Mouse (Mus musculus): ENCODE results near the gene Tmem14c. TPM values are rescaled to one million over a fixed set of nuclear protein-coding genes. Genes with fewer than 3 reads are reported as not detected.

Gene Tmem14c
- total and polyA plus RNA-seq, 2 experiments, result 149 to 201 TPM

- peaks cover 39% of the 10 kb centered on the region for H3K36me3 ChIP-seq (ENCODE audit: control insufficient read depth, insufficient read depth, low read length)
- no peaks in the 10 kb centered on the region for H3K27me3 ChIP-seq (ENCODE audit: control insufficient read depth, insufficient read depth, low read length)
- DNase-seq (ENCODE audit: extremely low read depth, low read depth, low spot score), result no peak
- no peak overlapping the region for H3K9ac ChIP-seq (ENCODE audit: low read depth, low read length)
- no peak for TF ChIP-seq CTCF (IDR thresholded peaks at IDR 0.05; ENCODE audit: low read depth, low read length)
- TF ChIP-seq POLR2A (IDR thresholded peaks at IDR 0.05; ENCODE audit: extremely low read depth, insufficient read depth, low read length), result no peak
- H3K4me3 ChIP-seq (ENCODE audit: insufficient read depth, low read depth, low read length), result no peak overlapping the region
- H3K4me1 ChIP-seq (ENCODE audit: control insufficient read depth, insufficient read depth, low read length), result peaks cover 10% of the 10 kb centered on the region
- WGBS, result 85% methylated on average over 7 of the region's 7 CpGs
- H3K27ac ChIP-seq (replicated peaks; ENCODE audit: insufficient read depth, low read depth, low read length), result no peak overlapping the region
- peaks cover 6% of the 10 kb centered on the region; the same call in 1 of the 2 replicates for H3K79me2 ChIP-seq (ENCODE audit: control insufficient read depth, insufficient read depth, low read length)
Observed at GRCm38 (mm10) chr13:41020494-41020893, 4.4 kb downstream of the Tmem14c start.

GRCm38 (mm10) chr13:41021607-41022006 is 5.5 kb downstream of the Tmem14c start:
- Histone ChIP-seq H3K79me2 (ENCODE audit: control insufficient read depth, insufficient read depth, low read length) (peaks cover 6% of the 10 kb centered on the region; the same call in 1 of the 2 replicates), H3K4me3 (ENCODE audit: insufficient read depth, low read depth, low read length) (no peak overlapping the region), H3K27ac (replicated peaks; ENCODE audit: insufficient read depth, low read depth, low read length) (no peak overlapping the region), H3K9ac (ENCODE audit: low read depth, low read length) (no peak overlapping the region), H3K27me3 (ENCODE audit: control insufficient read depth, insufficient read depth, low read length) (no peaks in the 10 kb centered on the region), H3K36me3 (ENCODE audit: control insufficient read depth, insufficient read depth, low read length) (peaks cover 39% of the 10 kb centered on the region), H3K4me1 (ENCODE audit: control insufficient read depth, insufficient read depth, low read length) (peaks cover 9% of the 10 kb centered on the region)
- WGBS, result 73% methylated on average over 6 of the region's 6 CpGs
- TF ChIP-seq CTCF (IDR thresholded peaks at IDR 0.05; ENCODE audit: low read depth, low read length) (no peak), POLR2A (IDR thresholded peaks at IDR 0.05; ENCODE audit: extremely low read depth, insufficient read depth, low read length) (no peak)
- no peak for DNase-seq (ENCODE audit: extremely low read depth, low read depth, low spot score)

- Histone ChIP-seq H3K27me3 (ENCODE audit: control insufficient read depth, insufficient read depth, low read length) (no peaks in the 10 kb centered on the region), H3K79me2 (ENCODE audit: control insufficient read depth, insufficient read depth, low read length) (peaks cover 6% of the 10 kb centered on the region; the same call in 1 of the 2 replicates), H3K9ac (ENCODE audit: low read depth, low read length) (no peak overlapping the region), H3K36me3 (ENCODE audit: control insufficient read depth, insufficient read depth, low read length) (peaks cover 39% of the 10 kb centered on the region), H3K4me1 (ENCODE audit: control insufficient read depth, insufficient read depth, low read length) (peaks cover 7% of the 10 kb centered on the region), H3K4me3 (ENCODE audit: insufficient read depth, low read depth, low read length) (no peak overlapping the region), H3K27ac (replicated peaks; ENCODE audit: insufficient read depth, low read depth, low read length) (no peak overlapping the region)
- no peak for DNase-seq (ENCODE audit: extremely low read depth, low read depth, low spot score)
- WGBS, result 86% methylated on average over 13 of the region's 13 CpGs
- no peak for TF ChIP-seq POLR2A (IDR thresholded peaks at IDR 0.05; ENCODE audit: extremely low read depth, insufficient read depth, low read length)
- TF ChIP-seq CTCF (IDR thresholded peaks at IDR 0.05; ENCODE audit: low read depth, low read length), result no peak
Observed at GRCm38 (mm10) chr13:41022099-41022498, 6.0 kb downstream of the Tmem14c start.

DNA sequence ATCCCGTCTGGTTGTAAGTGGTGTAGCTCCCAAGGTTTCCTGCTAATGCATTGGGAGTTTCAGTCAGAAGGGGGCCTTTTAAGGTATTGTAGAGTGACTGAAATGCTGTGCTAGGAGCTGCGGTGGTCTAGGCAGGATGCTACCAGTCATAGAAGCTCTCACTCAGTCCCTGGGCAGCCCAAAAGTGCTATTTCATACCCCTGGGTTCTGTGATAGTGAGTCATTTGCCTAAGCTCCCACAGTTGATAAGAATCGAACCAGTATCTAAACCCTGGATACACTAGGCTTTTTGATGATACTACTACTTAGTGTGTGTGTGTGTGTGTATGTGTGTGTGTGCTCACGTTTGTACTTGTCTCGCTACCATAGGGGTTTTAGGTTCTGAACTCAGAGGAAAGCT is 14.0 kb downstream of the Tmem14c start:
- 85% methylated on average over 5 of the region's 5 CpGs for WGBS
- TF ChIP-seq POLR2A (IDR thresholded peaks at IDR 0.05; ENCODE audit: extremely low read depth, insufficient read depth, low read length) (no peak), CTCF (IDR thresholded peaks at IDR 0.05; ENCODE audit: low read depth, low read length) (no peak)
- no peak overlapping the region for H3K27ac ChIP-seq (replicated peaks; ENCODE audit: insufficient read depth, low read depth, low read length)
- no peak overlapping the region for H3K9ac ChIP-seq (ENCODE audit: low read depth, low read length)
- H3K4me3 ChIP-seq (ENCODE audit: insufficient read depth, low read depth, low read length), result no peak overlapping the region
- H3K4me1 ChIP-seq (ENCODE audit: control insufficient read depth, insufficient read depth, low read length), result no peaks in the 10 kb centered on the region
- H3K27me3 ChIP-seq (ENCODE audit: control insufficient read depth, insufficient read depth, low read length), result no peaks in the 10 kb centered on the region
- H3K79me2 ChIP-seq (ENCODE audit: control insufficient read depth, insufficient read depth, low read length), result no peaks in the 10 kb centered on the region
- DNase-seq (ENCODE audit: extremely low read depth, low read depth, low spot score), result no peak
- no peaks in the 10 kb centered on the region for H3K36me3 ChIP-seq (ENCODE audit: control insufficient read depth, insufficient read depth, low read length)

GRCm38 (mm10) chr13:41042511-41042910 is 26.4 kb downstream of the Tmem14c start:
- WGBS, result 89% methylated on average over 4 of the region's 4 CpGs

DNA sequence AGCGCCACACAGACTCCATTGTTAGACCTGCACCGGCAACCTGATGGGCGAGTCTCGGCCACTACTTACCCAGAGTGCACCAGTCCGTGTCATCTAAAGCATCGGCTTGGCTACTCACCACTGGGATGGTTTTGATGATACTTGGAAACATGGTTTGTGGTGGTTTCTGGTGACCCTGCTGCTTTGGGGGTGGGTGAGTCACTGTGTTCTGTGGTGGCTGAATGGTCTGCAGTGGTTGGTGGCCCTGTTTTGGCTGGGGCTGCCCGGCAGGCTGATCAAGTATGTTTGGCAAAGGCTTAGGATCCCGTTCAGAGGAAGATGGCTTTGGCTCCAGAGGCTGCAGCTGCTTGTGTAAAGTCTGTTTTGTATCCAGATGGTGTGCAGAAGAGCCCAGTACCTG is 29.8 kb downstream of the Tmem14c start:
- Histone ChIP-seq H3K4me1 (ENCODE audit: control insufficient read depth, insufficient read depth, low read length) (no peaks in the 10 kb centered on the region), H3K4me3 (ENCODE audit: insufficient read depth, low read depth, low read length) (no peak overlapping the region), H3K36me3 (ENCODE audit: control insufficient read depth, insufficient read depth, low read length) (no peaks in the 10 kb centered on the region), H3K79me2 (ENCODE audit: control insufficient read depth, insufficient read depth, low read length) (no peaks in the 10 kb centered on the region), H3K27me3 (ENCODE audit: control insufficient read depth, insufficient read depth, low read length) (no peaks in the 10 kb centered on the region), H3K27ac (replicated peaks; ENCODE audit: insufficient read depth, low read depth, low read length) (no peak overlapping the region), H3K9ac (ENCODE audit: low read depth, low read length) (no peak overlapping the region)
- no peak for TF ChIP-seq POLR2A (IDR thresholded peaks at IDR 0.05; ENCODE audit: extremely low read depth, insufficient read depth, low read length)
- TF ChIP-seq CTCF (IDR thresholded peaks at IDR 0.05; ENCODE audit: low read depth, low read length), result no peak
- no peak for DNase-seq (ENCODE audit: extremely low read depth, low read depth, low spot score)
- 92% methylated on average over 8 of the region's 8 CpGs for WGBS

More at GRCm38 (mm10) chr13:41042511-41042910, 26.4 kb downstream of the Tmem14c start:
- Histone ChIP-seq H3K4me1 (ENCODE audit: control insufficient read depth, insufficient read depth, low read length) (no peaks in the 10 kb centered on the region), H3K27me3 (ENCODE audit: control insufficient read depth, insufficient read depth, low read length) (no peaks in the 10 kb centered on the region), H3K79me2 (ENCODE audit: control insufficient read depth, insufficient read depth, low read length) (no peaks in the 10 kb centered on the region), H3K9ac (ENCODE audit: low read depth, low read length) (no peak overlapping the region), H3K4me3 (ENCODE audit: insufficient read depth, low read depth, low read length) (no peak overlapping the region), H3K27ac (replicated peaks; ENCODE audit: insufficient read depth, low read depth, low read length) (no peak overlapping the region), H3K36me3 (ENCODE audit: control insufficient read depth, insufficient read depth, low read length) (no peaks in the 10 kb centered on the region)
- TF ChIP-seq CTCF (IDR thresholded peaks at IDR 0.05; ENCODE audit: low read depth, low read length) (no peak), POLR2A (IDR thresholded peaks at IDR 0.05; ENCODE audit: extremely low read depth, insufficient read depth, low read length) (no peak)
- DNase-seq (ENCODE audit: extremely low read depth, low read depth, low spot score), result no peak
